8 mouse cellular contexts compared by ENCODE assay signal in genomic region chr2:136713299-136713758, GRCm38 (mm10). TPM values are rescaled to one million over a fixed set of nuclear protein-coding genes. Genes with fewer than 3 reads are reported as not detected.
DNase-seq lines count a peak whose midpoint lies in the region; ATAC-seq and TF ChIP-seq lines count a peak whose summit lies in the region.

TSS of gene Snap25 (plus strand) at chr2:136713453.

- H3K9ac ChIP-seq in heart, embryonic 14.5 days (ENCODE audit: low read length) = no peak within 1 kb of the TSS
- H3K9ac ChIP-seq in forebrain, embryonic 16.5 days (replicated peaks; ENCODE audit: low read depth, low read length) = peak within 1 kb of the TSS; percentile 77
- H3K9ac ChIP-seq in midbrain, postnatal 0 days (replicated peaks; ENCODE audit: low read length, poor library complexity, severe bottlenecking) = peak within 1 kb of the TSS; percentile 78

- peaks cover 12 to 13% of the 10 kb centered on the region in 2 experiments; a peak in 3 of 4 replicates for H3K4me1 ChIP-seq in heart, embryonic 14.5 days (ENCODE audit: control insufficient read depth in 2 of 2, insufficient read depth in 2 of 2, low read length in 2 of 2)
- peaks cover 13% of the 10 kb centered on the region; the same call in 1 of the 2 replicates for H3K4me1 ChIP-seq in forebrain, embryonic 16.5 days (replicated peaks; ENCODE audit: control insufficient read depth, insufficient read depth, low read length)
- H3K4me1 ChIP-seq in midbrain, postnatal 0 days (ENCODE audit: insufficient read depth, low read length) = no peaks in the 10 kb centered on the region

- no peak for TF ChIP-seq CTCF in midbrain, postnatal 0 days (IDR thresholded peaks at IDR 0.05)

- peaks cover 4% of the 10 kb centered on the region; the same call in 1 of the 2 replicates for H3K27me3 ChIP-seq in heart, embryonic 14.5 days (ENCODE audit: control insufficient read depth, insufficient read depth, low read length)
- H3K27me3 ChIP-seq in forebrain, embryonic 16.5 days (replicated peaks; ENCODE audit: control insufficient read depth, insufficient read depth, low read length) = no peaks in the 10 kb centered on the region
- no peaks in the 10 kb centered on the region for H3K27me3 ChIP-seq in midbrain, postnatal 0 days (ENCODE audit: insufficient read depth, low read length)

- no peaks in the 10 kb centered on the region for H3K9me3 ChIP-seq in heart, embryonic 14.5 days (ENCODE audit: control insufficient read depth, low read length)
- H3K9me3 ChIP-seq in forebrain, embryonic 16.5 days (ENCODE audit: control insufficient read depth, low read length) = no peaks in the 10 kb centered on the region
- H3K9me3 ChIP-seq in midbrain, postnatal 0 days (ENCODE audit: low read length) = no peaks in the 10 kb centered on the region

- H3K27ac ChIP-seq in heart, embryonic 14.5 days (replicated peaks in 1 of 2; ENCODE audit: control insufficient read depth in 1 of 2, insufficient read depth in 1 of 2, low read depth in 2 of 2, low read length in 2 of 2) = no peak within 1 kb of the TSS
- peak within 1 kb of the TSS; percentile 95 for H3K27ac ChIP-seq in forebrain, embryonic 16.5 days (ENCODE audit: low read length)
- H3K27ac ChIP-seq in midbrain, postnatal 0 days (ENCODE audit: low read depth, low read length) = peak within 1 kb of the TSS; percentile 79

- under 1% methylated on average over 20 of the region's 20 CpGs for WGBS in heart, embryonic 14.5 days
- WGBS in forebrain, embryonic 16.5 days = 0% methylated on average over 20 of the region's 20 CpGs
- 0% methylated on average over 18 of the region's 20 CpGs for WGBS in midbrain, postnatal 0 days

- H3K4me2 ChIP-seq in heart, embryonic 14.5 days (ENCODE audit: low read length) = peak within 1 kb of the TSS; percentile 70
- peak within 1 kb of the TSS; percentile 63 for H3K4me2 ChIP-seq in forebrain, embryonic 16.5 days (ENCODE audit: low read length)
- peak within 1 kb of the TSS; percentile 62 for H3K4me2 ChIP-seq in midbrain, postnatal 0 days (ENCODE audit: low read depth, low read length, poor library complexity, severe bottlenecking)

- no peak for DNase-seq in heart, adult 9 months (ENCODE audit: low spot score in 2 of 2)
- peak; percentile 89 for DNase-seq in cerebellum, adult 11 months
- DNase-seq in layer of hippocampus, postnatal 14 days (ENCODE audit: low spot score in 2 of 2) = peak; percentile 85 to 91
- peak; percentile 97 for DNase-seq in midbrain, postnatal 0 days (ENCODE audit: low spot score)
- no peak for DNase-seq in spleen, postnatal 36 days (ENCODE audit: low spot score in 2 of 2)
- no peak for DNase-seq in thymus, postnatal 14 days

- no peak for ATAC-seq in heart, embryonic 14.5 days (ENCODE audit: insufficient number of reproducible peaks, insufficient read depth, low FRiP score, low read depth)
- ATAC-seq in forebrain, embryonic 16.5 days = peak; percentile 87
- peak; percentile 89 for ATAC-seq in midbrain, postnatal 0 days (ENCODE audit: low FRiP score)

- H3K36me3 ChIP-seq in heart, embryonic 14.5 days (ENCODE audit: control insufficient read depth, insufficient read depth, low read length) = no peaks in the 10 kb centered on the region
- H3K36me3 ChIP-seq in forebrain, embryonic 16.5 days (ENCODE audit: control insufficient read depth, insufficient read depth) = no peaks in the 10 kb centered on the region
- no peaks in the 10 kb centered on the region for H3K36me3 ChIP-seq in midbrain, postnatal 0 days (ENCODE audit: insufficient read depth, low read length)

- H3K4me3 ChIP-seq in heart, embryonic 14.5 days (ENCODE audit: control insufficient read depth in 1 of 2, insufficient read depth in 1 of 2, low read depth in 1 of 2, low read length in 2 of 2) = peak within 1 kb of the TSS; percentile 36 to 40
- peak within 1 kb of the TSS; percentile 79 for H3K4me3 ChIP-seq in forebrain, embryonic 16.5 days (replicated peaks; ENCODE audit: low read length)
- H3K4me3 ChIP-seq in midbrain, postnatal 0 days (ENCODE audit: low read depth, low read length) = peak within 1 kb of the TSS; percentile 79

RNA-seq across cellular contexts. Expression of gene Snap25, which starts in this region (rescaled TPM):
- 0.47 and 1.4 TPM in 2 replicates for polyA plus RNA-seq in heart, embryonic 14.5 days (2014; fragmentation: Nextera tagmentation; extraction: Ambion mirVana)
- 134 and 169 TPM in 2 replicates for polyA plus RNA-seq in forebrain, embryonic 16.5 days (2015; fragmentation: Nextera tagmentation; extraction: Ambion mirVana)
- 1,000 to 10,000 TPM; 1,518 to 1,540 TPM for total RNA-seq in layer of hippocampus, postnatal 14 days (2021)
- 209 and 253 TPM in 2 replicates for total RNA-seq in midbrain, postnatal 0 days (2014; rRNA removed)
- 293 and 327 TPM in 2 replicates for polyA plus RNA-seq in midbrain, postnatal 0 days (2015; fragmentation: Nextera tagmentation; extraction: Ambion mirVana)

Comparison
In these comparisons a context has a peak if more than half of its experiments do, and no peak if none do; other contexts are left out.
1. RNA of gene Snap25 (polyA plus RNA-seq): 293 to 327 TPM in midbrain, postnatal 0 days and 134 to 169 TPM in forebrain, embryonic 16.5 days; 0.47 to 1.4 TPM in heart, embryonic 14.5 days; every median in the first group is over 10 times any median in the second.
2. H3K27ac ChIP-seq: peak in forebrain, embryonic 16.5 days (single experiment) and midbrain, postnatal 0 days (single experiment); none in heart, embryonic 14.5 days (0 of 2).
3. DNase-seq: peak in cerebellum, adult 11 months (single experiment), layer of hippocampus, postnatal 14 days (2 of 2) and midbrain, postnatal 0 days (single experiment); none in heart, adult 9 months (0 of 2), spleen, postnatal 36 days (0 of 2) and thymus, postnatal 14 days (single experiment).
4. Peak in every context shown above with its lines, with median percentiles within 50 percentile points of each other: H3K4me2 ChIP-seq and H3K4me3 ChIP-seq.